Comparison of ENCODE assay signal across 8 mouse cellular contexts in genomic region chr2:57116366-57117200, GRCm38 (mm10). TPM values are rescaled to one million over a fixed set of nuclear protein-coding genes. Genes with fewer than 3 reads are reported as not detected.
DNase-seq lines count a peak whose midpoint lies in the region; ATAC-seq and TF ChIP-seq lines count a peak whose summit lies in the region.

No protein-coding gene starts in this region.

- H3K4me2 ChIP-seq in heart, embryonic 12.5 days = peak overlapping the region; percentile 100
- peak overlapping the region; percentile 99 for H3K4me2 ChIP-seq in kidney, embryonic 15.5 days
- H3K4me2 ChIP-seq in liver, embryonic 14.5 days (ENCODE audit: low read depth) = peak overlapping the region; percentile 91

- no peak for TF ChIP-seq POLR2A in bone marrow, adult 2 months (IDR thresholded peaks at IDR 0.05; ENCODE audit: borderline replicate concordance, control insufficient read depth, low read depth, low read length)

- no peak for TF ChIP-seq CTCF in bone marrow, adult 2 months (IDR thresholded peaks at IDR 0.05; ENCODE audit: control insufficient read depth, insufficient read depth, low read length)
- 0 out of 2 replicates have a peak, but pooled peaks have one; percentile 2 for TF ChIP-seq CTCF in liver, embryonic 14.5 days (IDR thresholded peaks at IDR 0.05; ENCODE audit: low read depth)

- peak overlapping the region; percentile 80 for H3K9ac ChIP-seq in heart, embryonic 12.5 days
- peak overlapping the region; percentile 50 for H3K9ac ChIP-seq in kidney, embryonic 15.5 days
- peak overlapping the region; percentile 66 for H3K9ac ChIP-seq in liver, embryonic 14.5 days (replicated peaks)

- no peaks in the 10 kb centered on the region for H3K36me3 ChIP-seq in heart, embryonic 12.5 days
- no peaks in the 10 kb centered on the region for H3K36me3 ChIP-seq in kidney, embryonic 15.5 days
- no peaks in the 10 kb centered on the region for H3K36me3 ChIP-seq in liver, embryonic 14.5 days (replicated peaks; ENCODE audit: control insufficient read depth, insufficient read depth, low read depth)

- peaks cover 22% of the 10 kb centered on the region for H3K27me3 ChIP-seq in heart, embryonic 12.5 days (replicated peaks)
- H3K27me3 ChIP-seq in kidney, embryonic 15.5 days = peaks cover 38% of the 10 kb centered on the region
- H3K27me3 ChIP-seq in liver, embryonic 14.5 days (ENCODE audit: control insufficient read depth, insufficient read depth, low read length) = peaks cover 38% of the 10 kb centered on the region

- DNase-seq in CD8-positive naive resting alpha-beta T cell, adult 2 months (ENCODE audit: low read depth in 2 of 2, low spot score in 2 of 2) = peak; percentile 29 to 35
- DNase-seq in liver, embryonic 14.5 days (ENCODE audit: low read depth in 3 of 3, low spot score in 3 of 3) = no peak
- DNase-seq in neural tube, embryonic 10.5 days (ENCODE audit: extremely low spot score, low spot score) = peak; percentile 76
- peak; percentile 34 to 37 for DNase-seq in thymus, adult 18-20 months

- peaks cover 9% of the 10 kb centered on the region; the same call in 1 of the 2 replicates for H3K9me3 ChIP-seq in heart, embryonic 12.5 days (replicated peaks)
- H3K9me3 ChIP-seq in kidney, embryonic 15.5 days (replicated peaks) = no peaks in the 10 kb centered on the region
- H3K9me3 ChIP-seq in liver, embryonic 14.5 days (ENCODE audit: control insufficient read depth, low read length) = no peaks in the 10 kb centered on the region

- WGBS in bone marrow, adult 2 months = 0% methylated on average over 47 of the region's 47 CpGs
- WGBS in heart, embryonic 12.5 days = under 1% methylated on average over 47 of the region's 47 CpGs
- WGBS in kidney, embryonic 15.5 days = under 1% methylated on average over 42 of the region's 47 CpGs
- under 1% methylated on average over 47 of the region's 47 CpGs for WGBS in liver, embryonic 14.5 days (ENCODE audit: insufficient replicate concordance)

- peak; percentile 56 for ATAC-seq in erythroblast, adult 5-6 weeks (replicated peaks; ENCODE audit: low FRiP score, poor library complexity, severe bottlenecking)
- ATAC-seq in heart, embryonic 12.5 days (ENCODE audit: insufficient number of reproducible peaks, low FRiP score) = peak; percentile 82
- ATAC-seq in kidney, embryonic 15.5 days (replicated peaks; ENCODE audit: low FRiP score) = peak; percentile 44
- peak; percentile 52 for ATAC-seq in liver, embryonic 14.5 days (ENCODE audit: insufficient read depth)

- no peak for TF ChIP-seq EP300 in liver, embryonic 14.5 days (IDR thresholded peaks at IDR 0.05; ENCODE audit: low read depth)

- H3K27ac ChIP-seq in bone marrow, adult 2 months (ENCODE audit: control insufficient read depth, insufficient read depth, low read depth, low read length, poor library complexity) = no peak overlapping the region
- peak overlapping the region; percentile 91 for H3K27ac ChIP-seq in heart, embryonic 12.5 days (ENCODE audit: poor library complexity, severe bottlenecking)
- H3K27ac ChIP-seq in kidney, embryonic 15.5 days = peak overlapping the region; percentile 78
- peak overlapping the region; percentile 32 for H3K27ac ChIP-seq in liver, embryonic 14.5 days

- H3K4me3 ChIP-seq in bone marrow, adult 2 months (replicated peaks; ENCODE audit: control insufficient read depth, low read depth, low read length) = peak overlapping the region; percentile 61
- H3K4me3 ChIP-seq in heart, embryonic 12.5 days = peak overlapping the region; percentile 73
- peak overlapping the region; percentile 77 for H3K4me3 ChIP-seq in kidney, embryonic 15.5 days (replicated peaks)
- H3K4me3 ChIP-seq in liver, embryonic 14.5 days (ENCODE audit: insufficient read depth in 1 of 2, low read depth in 2 of 2, low read length in 2 of 2) = peak overlapping the region; percentile 68

- H3K4me1 ChIP-seq in bone marrow, adult 2 months (ENCODE audit: control insufficient read depth, insufficient read depth, low read length) = no peaks in the 10 kb centered on the region
- peaks cover 26% of the 10 kb centered on the region for H3K4me1 ChIP-seq in heart, embryonic 12.5 days (replicated peaks)
- H3K4me1 ChIP-seq in kidney, embryonic 15.5 days = peaks cover 32% of the 10 kb centered on the region
- H3K4me1 ChIP-seq in liver, embryonic 14.5 days (replicated peaks; ENCODE audit: control insufficient read depth in 2 of 2, insufficient read depth in 2 of 2, low read length in 1 of 2) = peaks cover 5 to 6% of the 10 kb centered on the region in 2 experiments; a peak in 2 of 4 replicates

RNA-seq across cellular contexts. Expression of gene Nr4a2, which starts 7.2 kb away (rescaled TPM):
- 3.8 TPM in 1 of 2 replicates, not detected in the other for polyA plus RNA-seq in bone marrow, adult 2 months (2011; ENCODE audit: insufficient read depth, insufficient read length, low replicate concordance, missing spikeins)
- total RNA-seq in erythroblast, adult 5-6 weeks (2015; ENCODE audit: low replicate concordance) = 1.7 and 2.5 TPM in 2 replicates
- 0.70 and 1.1 TPM in 2 replicates for total RNA-seq in erythroblast, adult 5-6 weeks (2017; ENCODE audit: low replicate concordance)
- 3.5 and 3.8 TPM in 2 replicates for polyA plus RNA-seq in heart, embryonic 12.5 days (2016; fragmentation: Nextera tagmentation; extraction: Ambion mirVana)
- 4.2 and 4.6 TPM in 2 replicates for polyA plus RNA-seq in kidney, embryonic 15.5 days (2015; fragmentation: Nextera tagmentation; extraction: Ambion mirVana)
- 0.23 and 0.28 TPM in 2 replicates for polyA plus RNA-seq in liver, embryonic 14.5 days (2012; rRNA removed)
- polyA plus RNA-seq in liver, embryonic 14.5 days (2014; fragmentation: Nextera tagmentation; extraction: Ambion mirVana) = 0.22 and 0.29 TPM in 2 replicates

Comparison
In these comparisons a context has a peak if more than half of its experiments do, and no peak if none do; other contexts are left out.
1. DNase-seq: peak in CD8-positive naive resting alpha-beta T cell, adult 2 months (2 of 2), neural tube, embryonic 10.5 days (single experiment) and thymus, adult 18-20 months (2 of 2); none in liver, embryonic 14.5 days (0 of 3).
2. Peak in every context shown above with its lines, with median percentiles within 50 percentile points of each other: H3K4me3 ChIP-seq, ATAC-seq, H3K4me2 ChIP-seq and H3K9ac ChIP-seq.